Mouse (Mus musculus) adipocyte (in vitro differentiated cells): ENCODE data around the gene Krtap24-1.

Experiments used
- DNase-seq: peaks from one replicate; pipeline ENCODE4 v3.0.0-alpha.2; 2016; ENCODE audit warnings: low spot score

The Krtap24-1 gene

DNA sequence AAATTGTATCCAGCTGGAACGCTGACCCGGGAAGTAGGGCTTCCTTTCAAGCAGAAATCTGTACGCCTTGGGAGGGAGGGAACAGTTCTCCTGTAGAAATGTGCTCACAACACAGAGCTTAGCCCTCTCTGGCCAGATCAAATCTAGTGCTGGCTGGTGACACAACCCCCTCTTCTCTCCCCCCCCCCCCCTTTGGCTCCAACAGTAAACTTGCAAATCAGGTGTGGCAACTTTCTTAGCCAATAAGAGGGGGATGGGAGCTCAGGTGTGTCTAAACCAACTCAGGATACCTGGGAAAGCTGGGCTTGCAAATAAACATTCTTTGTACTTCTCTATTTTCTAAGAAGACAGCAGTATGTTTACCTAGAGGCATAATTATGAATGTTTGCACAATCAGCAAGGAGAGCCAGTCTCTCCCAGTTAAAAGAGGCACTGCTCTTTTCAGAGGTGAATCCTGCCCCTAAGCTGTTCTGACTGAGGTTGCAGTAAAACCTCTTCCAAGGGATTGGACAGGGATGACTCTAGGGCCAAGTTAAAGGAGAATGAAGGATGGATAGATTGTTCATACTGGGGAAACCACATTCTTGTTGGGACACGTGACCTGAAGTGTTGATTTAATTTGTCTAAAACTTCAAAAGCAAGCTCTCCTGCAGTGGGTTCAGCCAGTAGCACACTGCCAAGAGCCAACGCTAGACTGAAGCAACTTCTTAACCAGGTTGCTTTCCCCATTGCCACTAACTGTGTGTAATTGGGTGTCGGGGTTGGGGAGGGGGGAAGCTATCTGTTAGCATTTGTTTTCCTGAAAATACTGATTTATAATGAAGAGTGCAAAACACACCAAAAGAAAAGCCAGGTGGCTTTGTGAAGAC, 48.8 kb downstream of the Krtap24-1 start, which contains the start of gene Cldn8:
Gene Cldn8 (minus strand): TSS at position 139 of the 869 bp plus-strand sequence.
- DNase-seq, result no peak

- DNase-seq, result no peak
These were observed 50.4 kb downstream of the Krtap24-1 start for GRCm38 (mm10) chr16:88561617-88562164.
